Comparison of ENCODE assay signal across 16 mouse cellular contexts in genomic region chr4:59350354-59350753, GRCm38 (mm10).
"Had no signal": no experiment of that assay in that cellular context is flagged by ENCODE, and none has a peak within 500 bp of the region (broad histone marks: within the 10 kb centered on the region; RNA-seq: fewer than 3 reads in every experiment).

No protein-coding gene starts in this region.

- H3K4me1 ChIP-seq: neural tube, embryonic 12.5 days; neural tube, embryonic 13.5 days had no signal

- H3K27me3 ChIP-seq: neural tube, embryonic 12.5 days; neural tube, embryonic 13.5 days; neural tube, embryonic 15.5 days; stomach, embryonic 15.5 days had no signal

- H3K36me3 ChIP-seq: neural tube, embryonic 12.5 days; neural tube, embryonic 13.5 days; neural tube, embryonic 15.5 days; stomach, embryonic 15.5 days had no signal

- H3K9ac ChIP-seq: neural tube, embryonic 12.5 days; neural tube, embryonic 13.5 days; neural tube, embryonic 15.5 days; stomach, embryonic 15.5 days had no signal

- H3K4me2 ChIP-seq: neural tube, embryonic 12.5 days; neural tube, embryonic 13.5 days; neural tube, embryonic 15.5 days; stomach, embryonic 15.5 days had no signal

- H3K27ac ChIP-seq: neural tube, embryonic 12.5 days; neural tube, embryonic 13.5 days; neural tube, embryonic 15.5 days; stomach, postnatal 0 days had no signal

- DNase-seq: retina, postnatal 1 day; right cerebral cortex, adult 18-20 months; right cerebral cortex, postnatal 14 days; right cerebral cortex, postnatal 25 days; right cerebral cortex, postnatal 4 days; spleen, adult 18-20 months; thymus, adult 18-20 months; thymus, adult 2 months; thymus, postnatal 14 days; thymus, postnatal 25 days; thymus, postnatal 36 days had no signal

- H3K4me3 ChIP-seq: neural tube, embryonic 12.5 days; neural tube, embryonic 13.5 days; neural tube, embryonic 15.5 days; stomach, embryonic 15.5 days had no signal

- H3K9me3 ChIP-seq: neural tube, embryonic 12.5 days; neural tube, embryonic 13.5 days; neural tube, embryonic 15.5 days; stomach, embryonic 15.5 days had no signal
